Mouse (Mus musculus): ENCODE results near the gene Zfp507.

GRCm38 (mm10) chr7:35821357-35821756, 18.6 kb upstream of the Zfp507 start:
- TF ChIP-seq POLR2A (IDR thresholded peaks at IDR 0.05; ENCODE audit: low read depth, low read length) (no peak), CTCF (conservative IDR thresholded peaks at IDR 0.05; ENCODE audit: insufficient read depth, insufficient read length, low read depth, low read length) (no peak)
